ENCODE assay signal across 23 mouse cellular contexts in the genomic region with DNA sequence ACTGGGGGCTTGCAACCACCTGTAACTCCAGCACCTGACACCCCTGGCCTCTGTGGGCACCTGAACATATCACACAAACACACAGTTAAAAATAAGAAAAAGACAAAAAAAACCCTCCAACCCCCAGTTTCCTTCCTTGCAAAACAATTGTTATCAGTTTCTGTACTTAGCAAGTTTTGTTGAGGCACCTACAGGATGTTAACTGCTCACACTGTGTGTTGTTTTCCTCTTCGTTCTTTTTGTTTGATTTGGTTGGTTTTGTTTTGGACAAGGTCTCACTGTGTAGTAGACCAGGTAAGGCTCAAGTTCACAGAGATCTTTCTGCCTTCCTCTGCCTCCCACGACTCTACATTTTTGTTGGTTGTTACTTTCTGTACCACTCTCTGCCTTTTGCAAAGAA. TPM values are rescaled to one million over a fixed set of nuclear protein-coding genes. Genes with fewer than 3 reads are reported as not detected.
"Had no signal": no experiment of that assay in that cellular context is flagged by ENCODE, and none has a peak within 500 bp of the region (broad histone marks: within the 10 kb centered on the region; RNA-seq: fewer than 3 reads in every experiment).

No protein-coding gene starts in this region.

- H3K27ac ChIP-seq: layer of hippocampus, adult 2 months; left cerebral cortex, adult 2 months; limb, embryonic 12.5 days; limb, embryonic 15.5 days; liver, embryonic 15.5 days; lung, embryonic 15.5 days; midbrain, embryonic 10.5 days; midbrain, embryonic 13.5 days; stomach, embryonic 15.5 days had no signal

- H3K36me3 ChIP-seq: limb, embryonic 12.5 days; limb, embryonic 15.5 days; liver, embryonic 15.5 days; lung, embryonic 15.5 days; midbrain, embryonic 10.5 days; midbrain, embryonic 13.5 days; stomach, embryonic 15.5 days had no signal

- H3K9me3 ChIP-seq: limb, embryonic 12.5 days; limb, embryonic 15.5 days; liver, embryonic 15.5 days; lung, embryonic 15.5 days; megakaryocyte, embryonic 14.5 days; midbrain, embryonic 10.5 days; midbrain, embryonic 13.5 days; stomach, embryonic 15.5 days had no signal

- H3K4me3 ChIP-seq: layer of hippocampus, adult 2 months; left cerebral cortex, adult 2 months; limb, embryonic 12.5 days; limb, embryonic 15.5 days; liver, embryonic 15.5 days; lung, embryonic 15.5 days; megakaryocyte, embryonic 14.5 days; midbrain, embryonic 10.5 days; midbrain, embryonic 13.5 days; myocyte; stomach, embryonic 15.5 days had no signal

- ATAC-seq: midbrain, embryonic 13.5 days; midbrain, embryonic 16.5 days had no signal

- DNase-seq: kidney, adult 11 months; kidney, adult 9 months; kidney, postnatal 14 days; layer of hippocampus, postnatal 36 days; lung, adult 18-20 months; lung, postnatal 10 days; lung, postnatal 36 days; thymus, postnatal 36 days had no signal

RNA-seq across cellular contexts. Expression of a gene that starts 3.4 kb away (rescaled TPM):
- polyA plus RNA-seq: kidney, embryonic 16.5 days; limb, embryonic 15.5 days; liver, embryonic 11.5 days; liver, embryonic 15.5 days; stomach, embryonic 15.5 days; thymus, postnatal 0 days had no signal
